Mouse (Mus musculus): ENCODE measurements at regions not wholly inside any gene's neighbourhood (a gene's known extent, or its start where the extent isn't known, plus 50 kb on each side); places are given as distances from the start of the nearest gene placed in this dataset.

DNA sequence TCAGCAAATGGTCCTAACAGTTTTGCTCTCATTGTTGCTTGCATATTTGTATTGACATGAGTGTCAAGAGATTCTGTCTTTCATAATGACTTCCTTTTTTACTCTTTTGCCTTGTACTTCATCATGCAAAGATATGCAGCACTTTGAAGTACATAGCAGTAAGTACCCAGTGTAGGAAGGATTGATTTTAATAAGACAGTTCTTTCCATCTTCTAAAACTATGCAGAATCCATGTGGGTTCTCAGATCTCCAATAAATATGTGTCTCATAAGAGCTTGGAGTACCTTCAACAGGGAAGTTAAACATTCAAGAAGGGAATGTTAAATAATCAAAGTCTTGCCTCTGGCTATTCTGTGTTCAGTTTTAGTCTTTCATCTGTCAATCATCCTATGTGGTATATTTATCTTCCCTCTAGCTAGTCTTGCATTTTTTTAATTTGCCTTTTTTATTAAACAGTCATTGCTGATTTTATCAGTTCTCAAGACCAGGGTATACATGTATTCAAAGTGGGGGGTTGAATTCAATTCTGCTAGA, 926.1 kb downstream of the Slitrk1 start:
- DNase-seq (ENCODE audit: extremely low spot score in 1 of 2, low spot score in 1 of 2) = no peak

DNA sequence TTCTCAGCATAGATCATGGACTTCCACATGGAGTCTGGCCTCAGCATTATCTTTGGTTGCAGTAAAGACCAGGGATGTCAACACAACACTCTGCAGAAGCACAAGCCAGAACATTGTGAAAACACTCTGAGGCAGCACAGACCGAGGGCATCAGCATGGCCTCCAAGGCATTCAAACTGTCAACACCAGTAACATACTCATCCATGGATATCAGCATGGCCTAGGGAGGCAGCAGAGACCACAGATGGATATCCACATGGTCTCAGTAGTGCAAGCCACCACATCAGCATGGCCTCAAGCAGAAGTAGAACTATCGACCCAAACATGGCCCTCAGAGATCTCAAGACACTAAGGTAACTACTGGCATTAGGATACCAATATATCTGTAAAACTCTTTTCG, 935.8 kb downstream of the Slitrk1 start:
- DNase-seq (ENCODE audit: extremely low spot score in 1 of 2, low spot score in 1 of 2) = no peak

DNA sequence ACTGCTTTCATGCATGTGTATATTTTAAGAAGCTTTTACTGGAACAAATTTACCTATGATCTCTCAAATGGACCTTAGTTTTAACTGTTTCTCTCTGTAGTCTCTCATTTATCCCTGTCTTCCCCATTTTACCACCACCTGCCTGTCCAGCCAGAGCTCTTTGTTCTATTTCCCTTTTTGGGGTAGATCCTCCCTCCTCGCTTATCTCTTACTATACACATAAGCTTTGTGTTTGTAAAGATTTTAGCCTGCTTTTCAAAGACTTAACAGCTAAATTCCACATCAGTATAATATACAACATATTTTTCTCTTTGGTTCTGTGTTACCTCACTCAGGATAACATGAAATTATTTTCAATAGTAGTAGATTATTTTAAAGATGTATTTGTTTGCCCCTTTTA, 961.9 kb downstream of the Slitrk1 start:
- DNase-seq (ENCODE audit: extremely low spot score in 1 of 2, low spot score in 1 of 2) = no peak

DNA sequence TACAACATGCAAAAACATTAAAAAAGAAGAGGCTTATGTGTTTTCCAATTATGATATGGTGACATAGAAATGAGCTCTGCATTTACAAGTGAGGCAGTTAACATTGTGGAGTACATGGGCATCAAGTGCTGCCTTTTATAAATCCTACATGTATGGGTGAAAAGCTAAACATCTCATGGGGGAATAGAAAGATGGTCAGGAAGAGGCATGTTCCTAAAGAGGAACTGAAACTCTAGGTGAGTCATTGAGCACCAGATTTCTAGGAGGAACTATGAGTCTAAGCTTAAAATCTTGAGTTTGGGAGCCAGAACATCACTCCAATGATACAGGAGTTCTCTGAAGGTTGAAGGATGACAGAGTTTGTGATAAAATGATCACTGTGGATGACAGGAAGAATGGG, 1010.2 kb downstream of the Slitrk1 start:
- no peak for DNase-seq (ENCODE audit: extremely low spot score in 1 of 2, low spot score in 1 of 2)

DNA sequence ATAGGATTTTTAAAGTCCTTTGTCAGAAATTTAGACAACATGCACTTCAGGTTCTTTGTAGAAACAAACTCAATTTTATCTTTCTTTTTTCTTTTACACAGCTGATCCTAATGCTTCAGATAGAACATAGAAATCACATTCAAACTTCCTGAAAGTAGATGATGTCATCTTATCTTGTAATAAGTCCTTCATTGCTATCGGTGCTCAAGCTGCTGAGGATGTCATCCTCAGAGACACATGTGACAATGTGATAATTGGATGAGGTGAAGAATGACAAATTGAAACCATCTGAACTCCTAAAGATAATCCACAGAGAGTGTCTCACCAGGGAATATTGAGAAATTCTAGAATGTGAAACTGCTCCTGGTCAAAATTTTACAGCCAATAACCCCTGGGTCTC, 1012.1 kb downstream of the Slitrk1 start:
- DNase-seq (ENCODE audit: extremely low spot score in 1 of 2, low spot score in 1 of 2) = no peak

DNA sequence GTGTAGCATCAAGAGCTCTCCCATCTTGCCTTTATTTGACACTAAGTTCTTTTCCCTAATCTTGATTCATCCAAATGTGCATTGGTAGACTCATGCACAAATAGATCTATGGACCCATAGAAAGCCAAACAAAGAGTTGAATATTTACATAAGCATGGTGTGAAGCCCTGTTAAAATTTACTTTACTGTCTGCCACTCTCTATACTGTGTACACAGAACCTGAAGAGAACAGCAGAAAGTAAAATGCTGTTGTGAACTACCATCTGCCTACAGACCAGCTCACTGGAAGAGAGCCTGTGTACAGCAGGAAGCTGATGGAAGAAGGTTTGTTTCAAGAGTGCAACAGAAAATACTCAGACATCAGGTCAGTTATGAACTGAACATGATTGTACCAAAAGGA, 1053.1 kb downstream of the Slitrk1 start:
- no peak for DNase-seq (ENCODE audit: extremely low spot score in 1 of 2, low spot score in 1 of 2)

DNA sequence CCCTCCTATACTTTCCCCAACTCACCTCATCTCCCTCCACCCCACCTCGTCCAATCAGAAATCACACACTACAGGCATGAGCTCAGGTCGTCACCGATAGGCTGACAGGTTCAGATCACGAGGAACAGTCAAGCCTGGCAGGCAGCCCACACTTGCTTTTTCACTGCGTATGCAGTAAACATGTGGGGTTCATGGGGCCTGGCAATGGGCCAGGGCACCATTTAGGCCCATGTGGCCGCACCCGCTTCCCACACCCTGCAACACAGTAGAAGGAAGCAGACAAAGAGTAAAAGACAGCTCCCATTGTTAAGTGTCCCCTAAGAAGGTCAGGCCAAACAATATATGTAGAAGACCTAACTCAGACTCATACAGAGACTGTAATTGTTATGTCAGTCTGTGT, 1064.3 kb downstream of the Slitrk1 start:
- no peak for DNase-seq (ENCODE audit: extremely low spot score in 1 of 2, low spot score in 1 of 2)

DNA sequence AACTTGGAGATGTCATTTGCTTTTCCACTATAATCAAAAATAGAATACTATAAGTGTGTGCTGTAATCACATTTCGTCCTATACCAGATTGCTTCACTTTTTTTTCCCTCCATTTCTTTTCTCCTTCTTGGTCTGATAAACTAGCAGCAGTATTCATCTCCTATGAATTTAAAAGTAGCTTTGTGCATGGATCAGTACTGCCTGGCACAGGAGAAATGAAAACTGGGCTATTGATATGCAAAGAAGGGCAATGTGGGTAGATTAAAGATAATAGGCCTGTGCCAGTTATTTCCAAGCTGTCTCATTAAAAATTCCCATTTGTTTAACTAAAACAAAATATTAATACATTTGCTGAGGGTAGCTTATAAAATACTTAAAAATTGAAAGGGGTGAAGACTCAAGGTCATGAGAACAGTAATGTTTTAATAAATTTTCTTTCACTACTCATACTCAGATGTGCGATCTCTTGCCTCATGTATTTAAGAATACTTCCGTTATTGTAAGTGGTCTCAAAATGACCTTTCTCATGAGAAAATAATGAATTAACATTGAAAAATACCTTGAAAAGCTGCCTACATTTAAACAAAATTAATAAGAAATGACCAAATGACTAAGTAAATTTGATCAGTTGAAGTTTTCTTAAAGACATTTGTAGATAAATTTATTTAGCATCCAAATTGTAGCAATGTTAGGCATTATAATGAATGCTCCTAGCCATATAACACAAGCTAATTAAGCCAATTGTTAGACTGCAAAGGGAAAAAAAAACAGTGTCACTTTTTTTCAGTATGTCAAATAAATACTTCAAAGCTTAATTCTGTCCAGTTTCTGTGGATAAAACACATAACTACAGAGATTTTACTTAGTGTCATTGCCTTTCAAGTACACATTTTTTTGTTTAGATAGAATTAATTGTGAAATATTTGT, 1068.4 kb downstream of the Slitrk1 start:
- DNase-seq (ENCODE audit: extremely low spot score in 1 of 2, low spot score in 1 of 2) = no peak

DNA sequence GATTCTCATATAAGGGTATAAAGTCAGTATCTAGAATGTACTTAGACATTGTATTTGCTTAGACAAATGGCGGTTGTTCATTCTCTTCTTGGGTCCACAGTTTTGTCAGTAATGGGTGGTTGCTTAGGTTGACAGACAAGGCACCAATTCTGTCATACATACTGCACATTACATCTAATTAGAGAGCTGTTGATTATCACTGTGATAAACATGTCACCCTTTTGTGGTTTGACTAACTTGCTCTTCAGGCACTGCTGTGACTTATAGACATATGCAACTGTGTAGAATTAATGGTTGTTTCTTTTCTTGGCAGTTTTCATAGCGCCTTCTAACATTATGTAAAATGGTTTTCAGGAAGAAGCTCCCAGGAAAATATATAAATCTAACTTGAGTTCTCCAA, 1069.4 kb downstream of the Slitrk1 start:
- no peak for DNase-seq (ENCODE audit: extremely low spot score in 1 of 2, low spot score in 1 of 2)

DNA sequence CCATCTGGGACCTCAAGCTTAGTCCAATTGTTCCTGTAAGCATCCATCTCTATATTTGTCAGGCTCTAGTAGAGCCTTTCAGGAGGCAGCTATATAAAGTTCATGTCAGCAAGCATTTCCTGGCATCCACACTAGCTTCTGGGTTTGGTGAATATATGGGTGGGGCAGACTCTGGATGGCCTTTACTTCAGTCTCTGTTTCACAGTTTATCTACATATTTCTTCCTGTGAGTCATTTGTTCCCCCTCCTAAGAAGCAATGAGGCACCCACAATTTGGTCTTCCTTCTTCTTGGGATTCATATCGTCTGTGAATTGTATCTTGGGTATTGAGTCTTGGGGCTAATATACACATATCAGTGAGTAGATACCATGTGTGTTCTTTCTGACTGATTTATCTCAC, 1081.0 kb downstream of the Slitrk1 start:
- no peak for DNase-seq (ENCODE audit: extremely low spot score in 1 of 2, low spot score in 1 of 2)

DNA sequence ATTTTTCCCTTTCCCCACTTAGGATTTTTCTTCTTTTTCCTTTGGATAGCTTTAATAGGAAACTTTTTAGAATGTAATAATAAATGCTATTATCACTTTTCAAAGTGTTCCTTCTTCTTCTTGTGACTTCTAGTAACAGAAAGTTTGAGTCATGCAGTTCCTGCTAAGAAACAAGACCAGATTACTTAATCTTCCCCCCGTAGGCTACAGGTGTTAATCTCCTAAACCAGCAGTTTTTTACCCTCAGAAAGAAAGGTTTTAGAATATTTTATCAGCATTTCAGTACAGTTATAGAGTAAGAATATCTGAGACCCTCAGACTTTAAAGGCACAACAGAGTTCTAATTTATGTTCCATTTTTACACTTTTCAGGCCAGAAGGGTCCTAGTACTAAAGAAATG, 1128.7 kb downstream of the Slitrk1 start:
- DNase-seq (ENCODE audit: extremely low spot score in 1 of 2, low spot score in 1 of 2) = no peak

Data from layer of hippocampus, postnatal 25 days (tissue).